In genomic region chr13:47557196-47557974, GRCm38 (mm10) we compare ENCODE assay signal across 23 mouse cellular contexts.
DNase-seq lines count a peak whose midpoint lies in the region; ATAC-seq lines count a peak whose summit lies in the region.
"Had no signal": no experiment of that assay in that cellular context is flagged by ENCODE, and none has a peak within 500 bp of the region (broad histone marks: within the 10 kb centered on the region; RNA-seq: fewer than 3 reads in every experiment).

No protein-coding gene starts in this region.

- peaks cover 11% of the 10 kb centered on the region for H3K4me1 ChIP-seq in forebrain, embryonic 15.5 days
- H3K4me1 ChIP-seq in forebrain, embryonic 10.5 days, result no peaks in the 10 kb centered on the region
- H3K4me1 ChIP-seq in forebrain, embryonic 16.5 days (replicated peaks; ENCODE audit: control insufficient read depth, insufficient read depth, low read length), result peaks cover 6% of the 10 kb centered on the region
- H3K4me1 ChIP-seq: embryonic facial prominence, embryonic 12.5 days; limb, embryonic 10.5 days; neural tube, embryonic 15.5 days had no signal

- H3K27me3 ChIP-seq in forebrain, embryonic 15.5 days, result no peaks in the 10 kb centered on the region
- H3K27me3 ChIP-seq in forebrain, embryonic 10.5 days (ENCODE audit: poor library complexity, severe bottlenecking), result no peaks in the 10 kb centered on the region
- H3K27me3 ChIP-seq in forebrain, embryonic 16.5 days (replicated peaks; ENCODE audit: control insufficient read depth, insufficient read depth, low read length), result no peaks in the 10 kb centered on the region
- H3K27me3 ChIP-seq: embryonic facial prominence, embryonic 12.5 days; neural tube, embryonic 15.5 days had no signal

- no peaks in the 10 kb centered on the region for H3K36me3 ChIP-seq in forebrain, embryonic 15.5 days
- H3K36me3 ChIP-seq in forebrain, embryonic 10.5 days (replicated peaks), result no peaks in the 10 kb centered on the region
- H3K36me3 ChIP-seq in forebrain, embryonic 16.5 days (ENCODE audit: control insufficient read depth, insufficient read depth), result no peaks in the 10 kb centered on the region
- H3K36me3 ChIP-seq: embryonic facial prominence, embryonic 12.5 days; limb, embryonic 10.5 days; neural tube, embryonic 15.5 days had no signal

- no peak overlapping the region for H3K4me2 ChIP-seq in forebrain, embryonic 15.5 days (replicated peaks)
- H3K4me2 ChIP-seq in forebrain, embryonic 16.5 days (ENCODE audit: low read length), result no peak overlapping the region
- H3K4me2 ChIP-seq: embryonic facial prominence, embryonic 12.5 days; hindbrain, embryonic 14.5 days; lung, embryonic 14.5 days; neural tube, embryonic 15.5 days had no signal

- no peak for DNase-seq in forebrain, embryonic 10.5 days (ENCODE audit: extremely low spot score, low spot score)
- DNase-seq in layer of hippocampus, adult 9-10 months (ENCODE audit: low spot score), result peak; percentile 8
- peak; percentile 4 for DNase-seq in telencephalon, adult 2 months (ENCODE audit: low read depth, low spot score)
- DNase-seq in spleen, postnatal 4 days (ENCODE audit: low spot score in 2 of 2), result no peak
- DNase-seq in lung, postnatal 4 days, result no peak
- DNase-seq: adrenal gland, adult 2 months; B cell, adult 2 months; cerebellum, adult 8-10 months; gastrocnemius, postnatal 10 days; heart, adult 2 months; heart, postnatal 36 days; kidney, postnatal 36 days; lung, embryonic 14.5 days; lung, postnatal 36 days; thymus, postnatal 4 days had no signal

- H3K9me3 ChIP-seq in forebrain, embryonic 15.5 days, result no peaks in the 10 kb centered on the region
- H3K9me3 ChIP-seq in forebrain, embryonic 10.5 days, result no peaks in the 10 kb centered on the region
- H3K9me3 ChIP-seq in forebrain, embryonic 16.5 days (ENCODE audit: control insufficient read depth, low read length), result no peaks in the 10 kb centered on the region
- H3K9me3 ChIP-seq: embryonic facial prominence, embryonic 12.5 days; limb, embryonic 10.5 days; neural tube, embryonic 15.5 days had no signal

- peak overlapping the region; percentile 25; the same call in 1 of the 2 replicates for H3K27ac ChIP-seq in forebrain, embryonic 15.5 days (replicated peaks)
- no peak overlapping the region for H3K27ac ChIP-seq in forebrain, embryonic 10.5 days
- H3K27ac ChIP-seq in forebrain, embryonic 16.5 days (ENCODE audit: low read length), result no peak overlapping the region
- H3K27ac ChIP-seq: embryonic facial prominence, embryonic 12.5 days; heart, adult 2 months; hindbrain, embryonic 14.5 days; left cerebral cortex, adult 2 months; limb, embryonic 10.5 days; neural tube, embryonic 15.5 days had no signal

- ATAC-seq in forebrain, embryonic 15.5 days (replicated peaks), result peak; percentile 88
- ATAC-seq in forebrain, embryonic 16.5 days, result peak; percentile 93; the same call in 1 of the 2 replicates

- H3K4me3 ChIP-seq in forebrain, embryonic 15.5 days, result no peak overlapping the region
- H3K4me3 ChIP-seq in forebrain, embryonic 10.5 days, result no peak overlapping the region
- H3K4me3 ChIP-seq in forebrain, embryonic 16.5 days (replicated peaks; ENCODE audit: low read length), result no peak overlapping the region
- H3K4me3 ChIP-seq: embryonic facial prominence, embryonic 12.5 days; erythroblast, embryonic 14.5 days; heart, adult 2 months; left cerebral cortex, adult 2 months; limb, embryonic 10.5 days; neural tube, embryonic 15.5 days had no signal

- 67% methylated on average over 7 of the region's 7 CpGs for WGBS in forebrain, embryonic 15.5 days
- 94% methylated on average over 7 of the region's 7 CpGs for WGBS in forebrain, embryonic 10.5 days
- 59% methylated on average over 7 of the region's 7 CpGs for WGBS in forebrain, embryonic 16.5 days

- no peak overlapping the region for H3K9ac ChIP-seq in forebrain, embryonic 15.5 days (replicated peaks)
- no peak overlapping the region for H3K9ac ChIP-seq in forebrain, embryonic 16.5 days (replicated peaks; ENCODE audit: low read depth, low read length)
- H3K9ac ChIP-seq: embryonic facial prominence, embryonic 12.5 days; hindbrain, embryonic 14.5 days; lung, embryonic 14.5 days; neural tube, embryonic 15.5 days had no signal

Comparison
In these comparisons a context has a peak if more than half of its experiments do, and no peak if none do; other contexts are left out.
1. DNase-seq: peak in layer of hippocampus, adult 9-10 months (single experiment) and telencephalon, adult 2 months (single experiment); none in forebrain, embryonic 10.5 days (single experiment), spleen, postnatal 4 days (0 of 2) and lung, postnatal 4 days (0 of 2).